Mouse (Mus musculus): ENCODE measurements around the gene Cdkal1.

GRCm38 (mm10) chr13:29405316-29405715, 450.2 kb downstream of the Cdkal1 start:
- TF ChIP-seq USF1 (IDR thresholded peaks at IDR 0.05; ENCODE audit: low read depth) = no peak
- no peak for TF ChIP-seq MYOD1 (IDR thresholded peaks at IDR 0.05; ENCODE audit: control insufficient read depth in 1 of 3, insufficient read length in 2 of 3, low read depth in 2 of 3)
- no peak for TF ChIP-seq TCF3 (IDR thresholded peaks at IDR 0.05; ENCODE audit: insufficient read length, low read depth)
- no peak for TF ChIP-seq POLR2A (IDR thresholded peaks at IDR 0.05; ENCODE audit: insufficient read length, low read depth)

All from myocyte (in vitro differentiated cells).